Mouse (Mus musculus) cerebral cortex, adult 2 months (tissue): ENCODE results near the gene Cxcl16.

ENCODE experiments used
- WGBS: fragments of 180-500 bp; shearing (Covaris S2); methylation state at CpG from one replicate; pipeline ENCODE4 v1.1.7; 2018; 5-methylcytosine and 5-hydroxymethylcytosine counted together

Gene Cxcl16

DNA sequence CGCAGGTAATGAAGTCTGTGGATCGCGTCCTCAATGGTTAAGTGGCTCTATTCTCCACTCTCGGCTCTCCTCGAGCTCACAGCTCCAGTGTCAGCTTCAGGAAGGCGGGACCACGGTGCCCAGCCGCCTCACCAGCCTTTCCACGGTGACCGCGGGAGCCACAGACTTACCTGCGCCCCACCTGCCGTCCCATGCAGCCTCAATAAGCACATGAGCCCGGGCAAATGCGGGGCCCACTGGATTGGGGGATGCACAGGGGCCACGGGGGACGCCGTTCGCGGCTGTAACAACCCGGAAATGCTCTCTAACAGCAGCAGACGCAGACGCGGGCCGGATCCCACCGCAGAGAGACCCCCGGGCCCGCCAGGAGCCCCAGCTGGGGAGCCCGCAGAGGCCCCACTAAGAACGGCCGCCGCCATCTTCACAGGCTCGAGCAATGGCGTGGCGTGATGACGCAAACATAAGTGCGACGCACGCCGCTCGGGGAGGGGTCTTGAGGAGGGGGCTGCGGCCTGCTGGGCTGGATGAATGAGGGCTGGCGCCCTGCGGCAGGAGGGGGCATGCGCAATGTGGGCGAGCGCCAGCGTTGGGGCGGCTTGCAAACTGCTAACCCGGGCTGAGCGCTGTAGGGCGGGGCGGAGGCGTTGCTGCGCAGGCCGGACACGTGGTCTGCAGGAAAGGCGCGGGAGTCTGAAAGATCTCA, 50.0 kb downstream of the Cxcl16 start, which contains the start of gene Pelp1:
Pelp1 (minus strand) TSS at position 438 of the 703 bp plus-strand sequence.
- under 1% methylated on average over 59 of the region's 59 CpGs for WGBS
